Mouse (Mus musculus) neutrophil, adult 5-6 weeks (primary cell): ENCODE data around the gene Hspb9. TPM values are rescaled to one million over a fixed set of nuclear protein-coding genes. Genes with fewer than 3 reads are reported as not detected.

Experiments used
- ATAC-seq: fragments of 151-379, 151-347 bp; 2 replicates; pipeline ENCODE4 v1.8.0; 2017; ENCODE audit warnings: mild to moderate bottlenecking, moderate TSS enrichment; ENCODE audit not compliant: insufficient number of reproducible peaks, poor library complexity, low FRiP score, severe bottlenecking; ENCODE audit errors: extremely low read depth
- total RNA-seq: library from RNA; stranded (forward); fragments of 200-1000 nt; gene quantifications from 2 replicates; pipeline ENCODE4 v1.2.3, GENCODE M21; 2017

The Hspb9 gene
- total RNA-seq, 1 experiment from 2014 or later, result not detected

DNA sequence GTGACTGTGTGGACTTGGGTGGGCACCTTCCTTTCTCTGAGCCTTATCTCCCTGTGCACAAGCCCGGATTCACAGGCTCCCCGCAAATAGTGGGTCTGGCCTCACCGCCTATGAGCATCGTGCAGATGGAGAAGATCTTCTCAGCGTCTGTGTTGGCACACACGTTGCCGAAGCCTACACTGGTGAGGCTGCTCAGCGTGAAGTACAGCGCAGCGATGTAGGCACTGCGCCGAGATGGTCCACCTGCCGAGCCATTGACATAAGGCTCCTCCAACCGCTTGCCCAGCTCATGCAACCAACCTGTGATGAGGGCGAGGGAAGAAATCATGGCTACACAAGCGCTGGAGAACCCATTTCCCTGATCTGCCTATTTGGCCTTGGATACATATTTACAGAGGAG lies 36.5 kb downstream of the Hspb9 start:
- ATAC-seq, result no peak

DNA sequence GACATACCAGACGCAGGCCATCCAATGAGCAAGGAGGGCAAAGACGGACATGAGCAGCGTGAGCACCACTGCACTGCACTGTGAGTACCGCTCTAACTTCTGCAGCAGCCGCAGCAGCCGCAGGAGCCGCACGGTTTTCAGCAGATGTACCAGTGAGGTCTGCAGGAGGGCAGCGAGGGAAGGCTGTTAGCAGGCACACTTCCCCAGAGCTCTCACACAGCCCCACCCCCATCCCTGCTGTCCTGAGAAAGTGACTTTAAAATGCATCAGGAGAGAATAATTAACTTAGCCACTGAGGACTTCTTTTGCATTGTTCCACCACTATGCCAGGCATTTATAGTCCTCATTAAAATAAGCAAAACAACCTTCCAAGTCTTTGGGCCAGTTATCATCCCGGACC lies 38.6 kb downstream of the Hspb9 start:
- ATAC-seq, result no peak

DNA sequence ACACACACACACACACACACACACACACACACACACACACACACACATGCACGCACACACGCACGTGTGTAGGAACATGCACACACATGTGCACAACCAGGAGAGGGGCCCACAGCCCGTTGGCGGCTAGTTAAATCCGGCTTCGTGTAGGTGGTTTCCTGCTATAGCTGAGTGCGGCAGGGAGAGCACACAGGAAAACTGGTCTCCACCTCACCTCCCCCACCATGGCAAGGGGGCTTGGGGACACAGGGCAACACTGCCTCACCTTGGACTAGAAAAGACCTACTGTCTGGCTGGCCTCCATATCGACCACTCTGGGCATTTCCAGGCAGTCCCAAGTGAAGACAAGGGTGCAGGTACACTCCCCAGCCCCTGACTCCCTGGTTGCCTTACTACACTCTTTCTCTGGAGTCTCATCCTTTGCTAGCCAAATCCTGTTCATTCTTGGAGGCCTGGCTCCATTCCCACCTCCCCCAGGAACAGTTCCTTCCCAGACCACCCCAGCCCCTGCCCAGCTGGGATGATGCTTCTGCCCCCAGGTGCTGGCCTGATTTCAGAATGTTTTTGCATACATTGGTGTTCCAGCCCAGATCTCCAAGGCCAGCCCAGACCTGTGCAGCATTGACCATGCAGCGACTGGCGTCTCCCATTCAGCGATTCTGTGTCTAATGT lies 40.5 kb downstream of the Hspb9 start:
- no peak for ATAC-seq

DNA sequence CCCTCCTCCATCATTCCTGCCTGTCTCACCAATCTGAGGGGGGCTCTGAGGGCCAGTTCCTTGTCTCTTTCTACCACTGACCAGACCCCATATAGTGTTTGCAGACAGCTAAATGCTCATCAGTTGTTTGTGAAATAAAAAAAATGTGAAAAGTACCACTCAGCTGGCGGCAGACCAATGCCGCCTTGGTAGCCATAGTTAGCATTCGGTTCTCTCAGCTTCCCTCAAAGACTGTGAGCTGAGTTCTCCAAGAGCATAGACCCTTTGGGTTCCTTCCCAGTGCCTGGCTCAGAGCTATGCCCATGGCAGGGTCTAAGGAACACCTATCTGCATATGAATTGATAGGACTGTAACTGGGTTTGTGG lies 41.0 kb downstream of the Hspb9 start:
- ATAC-seq, result no peak

DNA sequence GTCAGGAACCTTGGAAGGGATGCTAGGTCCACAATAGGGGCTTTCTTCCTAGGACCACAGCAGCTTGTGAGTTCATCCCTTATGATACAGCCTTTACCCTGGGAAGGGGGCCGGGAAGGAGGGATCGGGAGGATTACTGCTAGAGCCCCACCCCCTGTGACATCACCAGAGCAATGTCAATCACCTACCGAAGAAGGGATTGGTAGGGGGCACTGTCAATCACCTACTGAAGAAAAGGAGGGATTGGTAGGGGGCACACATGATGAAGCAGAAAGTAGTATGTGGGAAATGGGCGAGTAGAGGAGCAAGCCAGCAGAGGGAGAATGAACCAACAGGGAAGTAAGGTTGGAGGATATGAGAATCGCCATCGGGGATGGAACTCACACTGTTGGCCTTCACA lies 42.8 kb downstream of the Hspb9 start:
- no peak for ATAC-seq

DNA sequence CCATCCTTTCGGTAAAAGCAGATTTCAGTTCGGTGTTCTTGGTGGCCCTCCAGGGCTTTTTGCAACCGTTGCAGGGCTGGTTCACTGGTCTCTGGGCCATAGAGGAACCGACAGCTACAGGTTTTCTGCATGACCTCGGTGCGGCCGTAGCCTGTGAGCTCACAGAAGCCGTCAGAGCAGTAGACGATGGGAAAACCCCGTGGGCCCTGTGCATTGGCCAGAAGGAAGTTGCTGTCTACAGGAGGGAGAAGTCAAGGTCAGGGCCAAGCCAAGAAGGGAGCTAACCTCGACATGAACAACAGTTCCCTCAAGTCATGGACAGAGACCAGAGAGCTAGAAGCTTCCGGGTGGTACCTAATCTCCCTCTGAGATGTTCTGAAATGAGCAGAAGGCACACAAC lies 43.9 kb downstream of the Hspb9 start:
- no peak for ATAC-seq

DNA sequence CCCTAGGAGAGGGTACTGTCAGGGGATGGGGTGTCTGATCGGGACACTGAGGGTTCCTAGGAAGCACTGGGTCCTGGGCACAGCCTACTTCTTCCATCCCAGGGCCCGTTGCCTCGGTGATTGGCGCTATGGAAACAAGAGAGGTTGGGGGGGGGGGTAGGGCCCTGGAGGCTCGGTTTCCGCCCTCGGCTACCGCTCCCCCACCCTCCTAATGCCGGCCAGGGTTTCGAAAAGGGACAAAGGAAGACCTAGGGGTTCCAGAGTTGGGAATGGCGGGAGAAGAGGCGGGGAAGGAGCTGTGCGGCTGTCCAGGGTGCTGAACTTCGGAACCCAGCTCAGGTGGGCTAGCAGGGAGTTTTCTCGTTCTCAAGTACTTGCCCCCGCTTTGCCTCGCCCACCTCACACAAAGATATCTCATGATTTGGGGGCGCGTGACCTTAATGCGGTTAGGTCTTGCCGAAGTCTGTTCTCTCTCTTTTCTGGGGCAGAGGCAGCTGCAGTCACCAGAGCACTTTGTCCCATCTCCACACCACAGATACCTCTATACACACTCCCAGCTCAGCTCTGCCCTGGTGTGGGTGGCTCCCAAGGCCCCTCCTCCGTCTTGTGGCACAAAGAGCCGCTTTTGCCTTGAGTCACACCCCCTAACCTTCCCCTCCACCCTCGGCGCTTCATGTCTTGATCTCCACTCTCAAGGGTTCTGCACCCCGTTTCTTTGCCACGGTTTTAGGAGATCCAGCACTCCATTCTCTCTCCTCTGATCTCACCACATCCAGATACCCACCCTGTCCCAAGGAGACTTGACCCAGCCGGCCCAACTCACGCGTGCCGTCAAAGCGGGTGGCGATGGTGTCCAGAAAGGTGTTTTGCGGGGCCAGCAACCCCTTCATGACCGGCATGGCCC lies 45.3 kb downstream of the Hspb9 start:
- no peak for ATAC-seq

DNA sequence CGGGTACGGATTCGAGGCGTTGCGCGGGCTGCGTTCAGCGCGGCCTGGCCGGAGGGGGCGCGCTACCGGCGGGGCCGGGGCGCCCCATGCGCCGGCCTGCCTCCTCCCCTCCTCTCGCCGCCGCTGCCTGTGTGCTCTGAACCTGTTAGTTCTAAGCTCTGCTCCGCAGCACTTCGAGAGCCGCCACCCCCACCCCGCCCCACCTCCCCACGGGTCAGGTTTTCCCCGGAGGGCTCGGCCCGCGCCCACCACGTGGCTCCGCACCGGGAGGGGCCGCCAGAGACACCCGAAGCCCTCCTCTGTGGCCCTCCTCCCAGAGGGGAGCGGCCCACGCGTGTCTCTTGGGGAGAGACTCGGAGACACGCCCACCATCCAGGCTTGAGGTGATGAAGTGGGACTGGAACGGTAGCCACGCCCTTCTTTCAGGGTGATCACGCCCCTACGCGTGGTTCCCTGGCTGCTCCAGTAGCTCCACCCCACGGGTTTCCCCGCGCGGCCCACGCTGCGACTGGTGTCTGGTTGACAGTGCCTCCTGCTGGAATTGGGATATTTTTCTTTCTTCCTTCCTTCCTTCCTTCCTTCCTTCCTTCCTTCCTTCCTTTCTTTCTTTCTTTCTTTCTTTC lies 46.1 kb downstream of the Hspb9 start, which contains the start of gene Kcnh4:
Kcnh4 (minus strand) TSS at position 332 of the 623 bp plus-strand sequence.
- ATAC-seq, result peak; percentile 75

DNA sequence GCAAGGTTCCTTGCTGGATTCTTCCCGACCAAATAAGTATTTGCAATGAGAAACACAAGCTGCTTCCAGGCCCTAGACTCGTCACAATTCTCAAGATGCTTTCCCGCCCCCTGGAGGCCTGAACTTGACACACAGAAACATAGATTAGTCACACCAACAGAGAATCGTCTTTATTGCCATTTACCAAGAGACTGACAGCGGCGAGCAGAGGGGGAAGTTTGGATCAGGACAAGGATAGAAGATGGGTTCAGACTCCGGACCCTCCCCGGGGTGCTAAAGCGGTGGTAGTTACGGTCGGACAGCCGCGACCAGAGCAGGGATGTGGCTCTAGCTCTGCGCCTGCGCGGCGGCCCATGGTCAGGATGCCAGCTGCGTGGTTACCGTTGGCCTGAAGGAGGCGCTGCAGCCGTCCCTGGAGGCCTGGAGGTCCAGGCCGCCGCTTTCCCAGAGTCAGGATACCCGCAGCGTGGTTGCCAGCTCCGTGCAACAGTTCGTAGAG lies 47.9 kb downstream of the Hspb9 start:
- peak; percentile 44 for ATAC-seq

DNA sequence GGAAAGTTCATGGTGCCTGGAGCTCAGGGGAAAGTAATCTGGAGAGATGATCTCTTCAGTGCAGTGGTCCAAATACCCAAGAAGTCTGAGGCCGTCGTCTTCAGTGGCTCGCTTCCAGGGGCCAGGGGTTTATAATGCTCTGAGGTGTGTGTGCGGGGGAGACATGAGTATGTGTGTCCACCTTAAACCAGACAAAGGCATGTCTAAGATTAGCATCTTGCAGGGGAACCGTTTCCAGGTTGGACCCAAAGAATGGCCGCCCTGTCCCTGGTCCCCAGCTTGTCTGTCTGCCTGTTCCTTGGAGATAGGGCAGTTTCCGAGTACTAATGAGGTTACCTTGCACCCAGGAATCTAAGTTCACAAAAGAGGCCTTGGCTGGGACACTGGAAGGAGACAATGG lies 49.2 kb downstream of the Hspb9 start, which contains the start of gene Hcrt:
Hcrt (minus strand) TSS at position 101 of the 400 bp plus-strand sequence.
- ATAC-seq, result no peak

Other genes starting within 250 kb of the Hspb9 start
- gene Klhl11, start 241.1 kb upstream of the Hspb9 start, total RNA-seq, result 16.7 and 21.9 TPM in 2 replicates
- gene Acly, start 185.8 kb upstream of the Hspb9 start, total RNA-seq, result 86.6 and 88.5 TPM in 2 replicates
- gene Ttc25, start 168.2 kb upstream of the Hspb9 start, total RNA-seq, result 1.0 and 1.1 TPM in 2 replicates
- gene Cnp, start 138.9 kb upstream of the Hspb9 start, total RNA-seq, result 87.3 and 99.3 TPM in 2 replicates
- gene Nkiras2, start 94.6 kb upstream of the Hspb9 start, total RNA-seq, result 18.3 and 22.9 TPM in 2 replicates
- 520 and 539 TPM in 2 replicates for gene Dnajc7, start 93.7 kb upstream of the Hspb9 start, total RNA-seq
- not detected in 2 replicates for gene Zfp385c, start 21.4 kb upstream of the Hspb9 start, total RNA-seq
- 37.9 and 59.2 TPM in 2 replicates for gene Dhx58, start 9.6 kb upstream of the Hspb9 start, total RNA-seq
- gene Kat2a, start 1.4 kb upstream of the Hspb9 start, total RNA-seq, result 9.2 and 10.8 TPM in 2 replicates
- 136 and 138 TPM in 2 replicates for gene Rab5c, start 24.4 kb downstream of the Hspb9 start, total RNA-seq
- gene Kcnh4, start 46.1 kb downstream of the Hspb9 start, total RNA-seq, result 0.23 TPM in 1 of 2 replicates, not detected in the other
- not detected in 2 replicates for gene Hcrt, start 49.1 kb downstream of the Hspb9 start, total RNA-seq
- gene Ghdc, start 57.1 kb downstream of the Hspb9 start, total RNA-seq, result 8.2 and 8.6 TPM in 2 replicates
- 103 and 108 TPM in 2 replicates for gene Stat5b, start 136.9 kb downstream of the Hspb9 start, total RNA-seq
- 20.9 and 22.5 TPM in 2 replicates for gene Stat5a, start 145.5 kb downstream of the Hspb9 start, total RNA-seq
- 383 and 443 TPM in 2 replicates for gene Stat3, start 225.7 kb downstream of the Hspb9 start, total RNA-seq